ENCODE assay signal across 8 mouse cellular contexts in the genomic region with DNA sequence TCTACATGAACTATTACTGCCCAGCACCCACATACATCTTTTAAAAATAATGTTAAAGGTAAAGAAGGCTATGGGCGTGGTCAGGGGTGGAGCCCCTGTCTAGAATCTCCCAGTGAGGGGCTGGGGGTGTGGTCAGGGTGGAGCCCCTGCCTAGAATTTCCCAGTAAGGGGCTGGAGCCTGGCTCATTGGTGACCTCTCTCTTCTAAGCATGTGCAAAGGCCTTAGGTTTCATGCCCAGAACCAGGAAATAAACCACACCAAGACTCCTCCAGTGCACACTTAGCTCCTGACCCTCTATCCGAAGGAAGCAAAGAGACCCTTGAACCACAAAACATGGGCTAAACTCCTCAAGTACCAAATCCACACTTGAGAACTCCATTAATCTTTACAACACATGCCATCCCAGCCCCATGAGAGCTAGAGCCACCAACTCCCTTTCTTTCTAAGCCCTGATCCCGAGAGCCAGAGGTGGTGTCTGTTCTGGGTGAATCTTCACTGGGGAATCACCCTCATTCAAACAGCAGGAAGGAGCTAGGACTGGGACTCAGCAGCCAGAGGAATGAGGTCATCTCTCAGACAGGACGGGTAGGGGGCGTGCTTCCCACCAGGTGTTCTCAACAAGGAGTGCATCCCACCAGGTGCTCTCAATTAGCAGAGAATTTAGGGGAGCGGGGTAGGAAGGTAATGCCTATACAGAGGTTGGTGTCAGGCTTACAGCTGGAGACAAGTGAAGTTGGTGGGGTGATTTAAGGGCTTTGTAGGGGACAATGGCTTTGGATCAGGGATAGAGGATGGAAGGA. TPM values are rescaled to one million over a fixed set of nuclear protein-coding genes. Genes with fewer than 3 reads are reported as not detected.
DNase-seq lines count a peak whose midpoint lies in the region; ATAC-seq and TF ChIP-seq lines count a peak whose summit lies in the region.

No protein-coding gene starts in this region.

- no peaks in the 10 kb centered on the region for H3K9me3 ChIP-seq in stomach, postnatal 0 days (ENCODE audit: control insufficient read depth, low read length)

- no peak for TF ChIP-seq EP300 in stomach, postnatal 0 days (optimal IDR thresholded peaks at IDR 0.05)

- peak overlapping the region; percentile 91 for H3K9ac ChIP-seq in stomach, postnatal 0 days (ENCODE audit: low read length)

- peak overlapping the region; percentile 84 for H3K4me2 ChIP-seq in stomach, postnatal 0 days (replicated peaks; ENCODE audit: low read depth)

- intact Hi-C loops in gastrocnemius, adult 2 months (cut with DNase I): loop anchor here (10.0 kb wide), 1 partner anchor 168 kb away; a partner anchor contains a TSS

- peaks cover 13% of the 10 kb centered on the region for H3K4me1 ChIP-seq in stomach, postnatal 0 days (replicated peaks; ENCODE audit: control insufficient read depth, insufficient read depth)

- DNase-seq in gastrocnemius, adult 2 months: no peak
- no peak for DNase-seq in gastrocnemius, postnatal 4 days (ENCODE audit: low spot score in 2 of 2)
- DNase-seq in A20 (ENCODE audit: low read depth, low spot score): peak; percentile 60
- DNase-seq in liver: peak; percentile 91
- peak; percentile 63 for DNase-seq in stomach, postnatal 0 days (ENCODE audit: low spot score)
- DNase-seq in right cerebral cortex, postnatal 36 days (ENCODE audit: low spot score in 2 of 2): no peak
- DNase-seq in kidney, postnatal 10 days: no peak

- H3K27me3 ChIP-seq in stomach, postnatal 0 days (ENCODE audit: control insufficient read depth, insufficient read depth, low read length): no peaks in the 10 kb centered on the region

- TF ChIP-seq CTCF in gastrocnemius, adult 2 months (IDR thresholded peaks at IDR 0.05): no peak
- TF ChIP-seq CTCF in stomach, postnatal 0 days (IDR thresholded peaks at IDR 0.05; ENCODE audit: low read depth): 0 out of 2 replicates have a peak, but pooled peaks have one; percentile 23

- peak; percentile 18 for ATAC-seq in erythroblast, adult 5-6 weeks (replicated peaks; ENCODE audit: low FRiP score, poor library complexity, severe bottlenecking)
- no peak for ATAC-seq in stomach, postnatal 0 days (ENCODE audit: low FRiP score, low TSS enrichment)

- peak overlapping the region; percentile 99 for H3K4me3 ChIP-seq in gastrocnemius, adult 2 months
- peak overlapping the region; percentile 86 for H3K4me3 ChIP-seq in stomach, postnatal 0 days (ENCODE audit: low read depth, low read length)

- WGBS in stomach, postnatal 0 days: 28% methylated on average over 6 of the region's 6 CpGs

- H3K27ac ChIP-seq in gastrocnemius, adult 2 months: peak overlapping the region; percentile 24; the same call in 1 of the 2 replicates
- peak overlapping the region; percentile 77 for H3K27ac ChIP-seq in stomach, postnatal 0 days (replicated peaks)

- H3K36me3 ChIP-seq in stomach, postnatal 0 days (ENCODE audit: control insufficient read depth, insufficient read depth, low read length): peaks cover 5% of the 10 kb centered on the region; the same call in 1 of the 2 replicates

RNA-seq across cellular contexts. Expression of a gene that starts 1.6 kb away (rescaled TPM):
- 10 to 100 TPM; 14.0 to 18.8 TPM for total RNA-seq in gastrocnemius, adult 2 months (2021)
- total RNA-seq in gastrocnemius, postnatal 4 days (2021): 10 to 100 TPM; 32.2 to 33.5 TPM
- total RNA-seq in erythroblast, adult 5-6 weeks (2015; ENCODE audit: low replicate concordance): 286 and 325 TPM in 2 replicates
- 463 and 486 TPM in 2 replicates for total RNA-seq in erythroblast, adult 5-6 weeks (2017; ENCODE audit: low replicate concordance)
- 51.4 and 51.6 TPM in 2 replicates for polyA plus RNA-seq in stomach, postnatal 0 days (2015; fragmentation: Nextera tagmentation; extraction: Ambion mirVana)

RNA-seq across cellular contexts. Expression of a gene that starts 7.5 kb away (rescaled TPM):
- total RNA-seq in gastrocnemius, adult 2 months (2021): 10 to 100 TPM; 38.1 to 39.8 TPM
- total RNA-seq in gastrocnemius, postnatal 4 days (2021): 10 to 100 TPM; 48.1 to 48.5 TPM
- total RNA-seq in erythroblast, adult 5-6 weeks (2015; ENCODE audit: low replicate concordance): 10.4 and 11.7 TPM in 2 replicates
- total RNA-seq in erythroblast, adult 5-6 weeks (2017; ENCODE audit: low replicate concordance): 32.5 and 33.7 TPM in 2 replicates
- polyA plus RNA-seq in stomach, postnatal 0 days (2015; fragmentation: Nextera tagmentation; extraction: Ambion mirVana): 59.4 and 63.0 TPM in 2 replicates

RNA-seq across cellular contexts. Expression of a gene that starts 7.5 kb away (rescaled TPM):
- total RNA-seq in gastrocnemius, adult 2 months (2021): 1 to 10 TPM in 1 of 2 experiments, under 1 TPM in 1; 0.87 to 2.8 TPM
- total RNA-seq in gastrocnemius, postnatal 4 days (2021): 1 to 10 TPM in 1 of 2 experiments, under 1 TPM in 1; 0.70 to 1.5 TPM
- total RNA-seq in erythroblast, adult 5-6 weeks (2015; ENCODE audit: low replicate concordance): 2.5 and 3.7 TPM in 2 replicates
- total RNA-seq in erythroblast, adult 5-6 weeks (2017; ENCODE audit: low replicate concordance): 1.3 TPM in 1 of 2 replicates, not detected in the other
- 1.1 and 1.4 TPM in 2 replicates for polyA plus RNA-seq in stomach, postnatal 0 days (2015; fragmentation: Nextera tagmentation; extraction: Ambion mirVana)

RNA-seq across cellular contexts. Expression of a gene that starts 11.1 kb away (rescaled TPM):
- 1 to 10 TPM in 1 of 2 experiments, under 1 TPM in 1; 0.89 to 1.2 TPM for total RNA-seq in gastrocnemius, adult 2 months (2021)
- 1 to 10 TPM; 1.7 to 1.8 TPM for total RNA-seq in gastrocnemius, postnatal 4 days (2021)
- total RNA-seq in erythroblast, adult 5-6 weeks (2015; ENCODE audit: low replicate concordance): 15.6 and 27.0 TPM in 2 replicates
- 35.7 and 41.5 TPM in 2 replicates for total RNA-seq in erythroblast, adult 5-6 weeks (2017; ENCODE audit: low replicate concordance)
- 16.5 and 17.5 TPM in 2 replicates for polyA plus RNA-seq in stomach, postnatal 0 days (2015; fragmentation: Nextera tagmentation; extraction: Ambion mirVana)

RNA-seq across cellular contexts. Expression of a gene that starts 12.0 kb away (rescaled TPM):
- 1 to 10 TPM in 1 of 2 experiments, under 1 TPM in 1; 0.84 to 1.0 TPM for total RNA-seq in gastrocnemius, adult 2 months (2021)
- 1 to 10 TPM; 1.3 to 2.0 TPM for total RNA-seq in gastrocnemius, postnatal 4 days (2021)
- not detected in 2 replicates for total RNA-seq in erythroblast, adult 5-6 weeks (2015; ENCODE audit: low replicate concordance)
- 5.6 TPM in 1 of 2 replicates, not detected in the other for total RNA-seq in erythroblast, adult 5-6 weeks (2017; ENCODE audit: low replicate concordance)
- polyA plus RNA-seq in stomach, postnatal 0 days (2015; fragmentation: Nextera tagmentation; extraction: Ambion mirVana): 0.29 and 0.36 TPM in 2 replicates

Comparison
In these comparisons a context has a peak if more than half of its experiments do, and no peak if none do; other contexts are left out.
1. DNase-seq: peak in A20 (single experiment), liver (single experiment) and stomach, postnatal 0 days (single experiment); none in gastrocnemius, adult 2 months (single experiment), gastrocnemius, postnatal 4 days (0 of 2), right cerebral cortex, postnatal 36 days (0 of 2) and kidney, postnatal 10 days (single experiment).
2. RNA of a gene that starts 1.6 kb away (total RNA-seq): 286 to 486 TPM in erythroblast, adult 5-6 weeks; 32.2 to 33.5 TPM in gastrocnemius, postnatal 4 days and 14.0 to 18.8 TPM in gastrocnemius, adult 2 months; every median in the first group is over 4 times any median in the second.